Mouse (Mus musculus) retina, adult 2 months (tissue): ENCODE results near the gene Wnt7a.

ENCODE experiments used
- DNase-seq: peaks from one replicate; pipeline ENCODE4 v3.0.0-alpha.2; 2012; ENCODE audit warnings: low read depth, low spot score

Wnt7a gene

DNA sequence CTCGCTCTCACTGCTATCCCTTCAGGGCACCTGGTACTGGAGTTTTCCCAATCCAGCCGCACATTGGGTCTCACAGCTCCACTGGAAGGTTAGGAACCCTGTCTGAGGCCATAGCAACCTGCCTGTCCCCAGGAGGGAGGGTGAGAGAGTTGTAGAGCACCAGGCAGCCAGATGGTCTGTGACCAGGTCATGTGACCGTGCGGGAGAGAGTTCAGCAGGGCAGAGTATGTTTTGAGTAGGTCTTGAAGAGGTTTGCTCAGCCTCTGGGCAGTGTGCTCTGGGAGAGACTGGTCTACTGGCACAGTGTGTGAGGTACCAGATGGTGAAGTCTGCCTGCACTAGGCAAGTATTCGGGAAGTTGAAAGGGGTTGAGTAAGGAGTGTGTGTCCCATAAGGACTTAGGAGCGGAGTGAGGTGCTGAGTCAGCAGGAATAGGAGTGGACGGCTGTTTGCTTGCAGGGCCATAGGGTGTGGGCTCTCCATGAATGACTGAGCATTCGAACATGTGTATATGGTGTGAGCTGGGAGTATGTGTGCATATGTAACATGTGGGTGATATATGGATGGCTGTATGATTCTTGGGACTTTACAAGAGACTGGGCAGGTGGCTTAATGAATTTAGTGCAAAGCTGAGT, 71.4 kb downstream of the Wnt7a start:
- no peak for DNase-seq

DNA sequence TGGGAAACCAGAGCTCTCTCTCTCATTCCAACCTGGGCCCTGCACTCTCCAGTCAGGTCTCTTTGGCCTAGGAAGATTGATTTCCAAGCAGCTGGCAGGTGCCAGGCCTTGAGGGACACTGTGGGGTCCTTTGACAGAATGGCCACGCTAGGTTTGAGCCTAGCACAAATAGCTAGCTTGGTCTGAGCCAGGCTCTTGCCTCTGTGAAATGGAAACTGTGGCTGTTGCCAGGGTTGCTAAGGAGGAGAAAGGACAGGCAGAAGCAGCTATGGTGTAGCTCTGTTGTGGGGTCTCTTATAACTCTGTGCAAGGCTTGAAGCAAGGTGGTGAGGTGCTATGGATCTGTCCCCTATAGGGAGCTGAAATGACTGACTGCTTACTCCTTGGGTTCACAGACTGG, 75.7 kb downstream of the Wnt7a start:
- DNase-seq: no peak

DNA sequence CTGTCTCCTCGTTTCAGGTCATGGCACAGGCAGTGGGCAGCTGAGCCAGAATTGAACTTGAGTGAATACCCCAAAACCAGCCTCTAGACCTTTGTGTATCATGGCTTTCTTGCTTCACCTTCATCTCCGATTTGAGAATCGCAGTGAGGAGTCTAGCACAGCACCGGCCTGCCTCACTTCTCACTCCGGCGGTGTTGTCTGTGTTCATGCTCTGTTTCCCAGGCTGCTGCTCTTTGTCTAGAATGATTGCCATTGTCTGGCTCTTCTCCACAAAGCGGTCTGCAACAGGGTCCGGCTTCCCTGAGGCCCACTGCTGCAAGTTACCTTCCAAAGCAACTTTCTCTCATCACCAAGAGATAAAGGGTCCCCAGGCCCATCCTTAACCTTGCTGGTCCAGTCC, 79.3 kb downstream of the Wnt7a start:
- DNase-seq: no peak

DNA sequence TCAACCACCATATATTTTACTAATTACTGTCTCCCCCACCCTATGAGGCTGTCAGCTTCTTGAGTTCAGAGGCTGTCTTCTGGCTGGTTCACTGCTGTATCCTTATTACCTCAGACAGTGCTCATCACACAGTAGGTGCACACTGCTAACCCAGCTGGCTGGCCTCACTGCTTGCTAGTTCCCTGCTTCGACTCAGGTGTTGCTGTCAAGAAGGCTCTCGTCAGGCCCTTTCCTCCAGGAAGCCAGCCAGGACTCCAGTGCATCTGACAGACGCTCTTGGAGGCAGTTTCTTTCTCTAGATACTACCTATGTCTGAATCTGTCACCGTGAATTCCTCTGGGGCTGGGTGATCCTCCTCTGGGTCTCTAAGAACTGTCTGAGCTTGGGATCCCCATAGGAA, 85.6 kb downstream of the Wnt7a start:
- no peak for DNase-seq

DNA sequence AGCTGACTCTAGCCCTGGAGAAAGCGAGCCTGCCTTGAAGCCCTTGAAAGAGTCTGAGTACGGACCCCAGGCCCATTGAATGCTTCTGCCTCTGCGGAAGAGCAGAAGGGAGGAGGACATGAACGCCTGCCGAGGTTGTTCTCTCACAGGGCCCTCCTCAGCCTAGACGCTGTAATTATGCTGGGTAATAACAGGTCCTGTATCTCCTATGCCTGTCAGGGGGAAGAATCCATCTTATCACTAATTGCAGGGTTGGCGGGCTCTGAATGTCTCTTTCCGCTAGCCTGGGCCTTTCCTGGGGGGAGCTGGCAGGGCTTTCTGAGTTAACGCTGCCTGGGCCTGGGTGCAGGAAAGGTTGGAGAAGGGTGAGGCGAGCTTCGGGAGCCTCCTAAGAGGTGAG, 86.4 kb downstream of the Wnt7a start:
- DNase-seq: no peak

DNA sequence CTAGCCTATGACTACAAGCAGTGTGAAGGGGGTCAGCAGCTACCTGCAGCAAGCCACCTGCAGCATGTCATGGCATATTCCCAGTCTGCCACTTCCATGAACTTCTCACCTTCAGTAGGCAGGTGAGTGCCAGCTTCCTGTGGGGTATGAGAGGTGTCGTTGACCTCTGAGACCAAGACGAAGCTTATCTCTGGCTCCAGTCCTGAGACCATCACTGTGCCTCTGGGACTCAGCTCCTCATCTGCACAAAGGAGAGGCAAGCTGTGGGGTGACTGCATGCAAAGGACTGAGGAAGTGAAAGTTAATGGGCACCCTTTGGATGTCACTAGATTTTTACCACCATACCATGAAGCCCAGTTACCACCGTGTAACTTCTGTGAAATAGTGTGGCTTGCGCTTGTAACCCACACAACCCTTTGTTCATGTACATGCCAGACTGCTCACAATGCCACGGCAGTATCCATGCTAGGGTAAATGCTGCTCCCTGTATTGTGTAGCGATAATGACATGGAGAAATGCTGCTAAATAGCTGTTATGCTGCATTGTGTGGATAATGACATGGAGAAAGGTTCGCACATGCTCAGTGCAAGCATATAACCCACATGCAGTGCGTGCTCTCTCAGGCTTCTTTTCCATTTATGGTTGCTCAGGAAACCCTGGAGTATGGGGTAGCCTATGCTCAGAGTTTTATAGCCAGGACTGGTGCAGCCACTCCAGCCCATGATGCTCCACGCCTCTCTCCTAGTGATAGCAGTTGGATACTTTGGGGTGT, 89.0 kb downstream of the Wnt7a start:
- DNase-seq: no peak
